Mouse (Mus musculus) 3134 (cell line): Measurements from ENCODE around the gene Olfr1512.
"Not testable (repeated sequence)": the region's sequence is repeated elsewhere in the genome, so short reads cannot be mapped to it uniquely, and the experiment has no call there.

Experiments used
- DNase-seq: peaks from one replicate; pipeline ENCODE4 v3.0.0-alpha.2; 2011; ENCODE audit warnings: low spot score; ENCODE audit not compliant: insufficient read length; ENCODE audit errors: extremely low read depth

Gene Olfr1512

GRCm38 (mm10) chr14:52379068-52379467, at the start of gene Olfr1512:
Olfr1512 (minus strand) TSS chr14:52379168.
- no peak for DNase-seq

GRCm38 (mm10) chr14:52427686-52428085, 48.7 kb upstream of the Olfr1512 start:
- DNase-seq = no peak

GRCm38 (mm10) chr14:52414273-52414672, 35.3 kb upstream of the Olfr1512 start, which contains the start of gene Olfr1510:
Olfr1510 (minus strand) TSS chr14:52414373.
- DNase-seq = no peak

GRCm38 (mm10) chr14:52410142-52410919, 31.4 kb upstream of the Olfr1512 start:
- not testable (repeated sequence) for DNase-seq

- DNase-seq = no peak
These were observed 18.3 kb upstream of the Olfr1512 start, which contains the start of gene Olfr1511 for GRCm38 (mm10) chr14:52397279-52397678. Olfr1511 (minus strand) TSS chr14:52397379.

- DNase-seq = not testable (repeated sequence)
These were observed 11.3 kb upstream of the Olfr1512 start for GRCm38 (mm10) chr14:52390084-52390848.

- DNase-seq = no peak
These were observed 10.2 kb downstream of the Olfr1512 start for GRCm38 (mm10) chr14:52368741-52369140.

GRCm38 (mm10) chr14:52356308-52356707, 22.7 kb downstream of the Olfr1512 start, which contains the start of gene Olfr1513:
Olfr1513 (minus strand) TSS chr14:52356408.
- no peak for DNase-seq

- DNase-seq = no peak
These were observed 39.5 kb downstream of the Olfr1512 start for GRCm38 (mm10) chr14:52339512-52339852.

GRCm38 (mm10) chr14:52338751-52339511, 40.0 kb downstream of the Olfr1512 start:
- peak; percentile 16 for DNase-seq

GRCm38 (mm10) chr14:52332171-52332570, 46.8 kb downstream of the Olfr1512 start:
- DNase-seq = no peak

GRCm38 (mm10) chr14:52331069-52331750, 47.8 kb downstream of the Olfr1512 start:
- no peak for DNase-seq

GRCm38 (mm10) chr14:52327910-52328812, 50.8 kb downstream of the Olfr1512 start, which contains the start of gene Sall2:
Sall2 (minus strand) TSS chr14:52328762.
- DNase-seq = no peak

GRCm38 (mm10) chr14:52327375-52327901, 51.5 kb downstream of the Olfr1512 start:
- no peak for DNase-seq

- DNase-seq = no peak
These were observed 53.1 kb downstream of the Olfr1512 start for GRCm38 (mm10) chr14:52325890-52326289.
